Mouse (Mus musculus) left cerebral cortex, postnatal 25 days (tissue): Measurements from ENCODE around the gene Tbc1d10c. TPM values are rescaled to one million over a fixed set of nuclear protein-coding genes. Genes with fewer than 3 reads are reported as not detected.

Experiments used
- DNase-seq, 2 experiments: peaks; one replicate each; pipeline ENCODE4 v3.0.0; 2022; ENCODE audit warnings: low spot score in 2 of 2, mixed read lengths in 1 of 2
- intact Hi-C: fragments of 180-260 bp; cut with DNase I; formaldehyde crosslinking; loops from one replicate; pipeline ENCODE4 v1.15.1; 2025
- total RNA-seq, 2 experiments: library from RNA; stranded (reverse); gene quantifications; 2 replicates each; pipeline ENCODE4 v1.2.3; 2021

The Tbc1d10c gene
- total RNA-seq, result 1 to 10 TPM; 1.3 to 2.0 TPM

GRCm38 (mm10) chr19:4190831-4191334 is at the start of gene Tbc1d10c:
TSS of gene Tbc1d10c (minus strand) at chr19:4191284.
- no peak for DNase-seq
- intact Hi-C loops, result no loop called here

GRCm38 (mm10) chr19:4240247-4240668 is 49.2 kb upstream of the Tbc1d10c start:
- DNase-seq, result no peak
- intact Hi-C loops, result no loop called here

GRCm38 (mm10) chr19:4234548-4234947 is 43.5 kb upstream of the Tbc1d10c start:
- no peak for DNase-seq
- intact Hi-C loops, result loop anchor here (5.0 kb wide), 1 partner anchor 287 kb away; no protein-coding TSS in a partner anchor

GRCm38 (mm10) chr19:4232651-4233050 is 41.6 kb upstream of the Tbc1d10c start:
- DNase-seq, result no peak
- intact Hi-C loops, result loop anchor here (5.0 kb wide), 1 partner anchor 285 kb away; no protein-coding TSS in a partner anchor

GRCm38 (mm10) chr19:4232186-4232572 is 41.1 kb upstream of the Tbc1d10c start:
- DNase-seq, result no peak
- intact Hi-C loops, result loop anchor here (5.0 kb wide), 1 partner anchor 285 kb away; no protein-coding TSS in a partner anchor

- intact Hi-C loops, result loop anchor here (5.0 kb wide), 1 partner anchor 284 kb away; no protein-coding TSS in a partner anchor
- peak; percentile 95 to 99 for DNase-seq
Observed at GRCm38 (mm10) chr19:4231253-4232185, 40.4 kb upstream of the Tbc1d10c start, which contains the start of gene Pold4. TSS of gene Pold4 (plus strand) at chr19:4231899.

GRCm38 (mm10) chr19:4230415-4230814 is 39.3 kb upstream of the Tbc1d10c start:
- peak in 1 of 2 experiments; percentile 15 for DNase-seq
- intact Hi-C loops, result loop anchor here (5.0 kb wide), 1 partner anchor 283 kb away; no protein-coding TSS in a partner anchor

- DNase-seq, result no peak
- intact Hi-C loops, result loop anchor here (5.0 kb wide), 4 partner anchors 102 to 282 kb away; partner anchors contain the start of genes Aip, Cdk2ap2 and Pitpnm1
Observed at GRCm38 (mm10) chr19:4229451-4230076, 38.5 kb upstream of the Tbc1d10c start.

GRCm38 (mm10) chr19:4228891-4229290 is 37.8 kb upstream of the Tbc1d10c start:
- intact Hi-C loops, result loop anchor here (1.0 to 5.0 kb wide), 5 partner anchors 22 to 212 kb away; partner anchors contain the start of genes Aip, Cdk2ap2 and Pitpnm1

GRCm38 (mm10) chr19:4227894-4228678 is 37.0 kb upstream of the Tbc1d10c start:
- intact Hi-C loops, result loop anchor here (1.0 to 5.0 kb wide), 5 partner anchors 21 to 211 kb away; partner anchors contain the start of genes Aip, Cdk2ap2 and Pitpnm1

More at GRCm38 (mm10) chr19:4228891-4229290, 37.8 kb upstream of the Tbc1d10c start:
- DNase-seq, result no peak

GRCm38 (mm10) chr19:4227446-4227845 is 36.4 kb upstream of the Tbc1d10c start:
- no peak for DNase-seq
- intact Hi-C loops, result loop anchor here (5.0 kb wide), 3 partner anchors 100 to 210 kb away; partner anchors contain the start of genes Aip, Cdk2ap2 and Pitpnm1

More at GRCm38 (mm10) chr19:4227894-4228678, 37.0 kb upstream of the Tbc1d10c start:
- peak; percentile 70 to 84 for DNase-seq

GRCm38 (mm10) chr19:4226779-4227178 is 35.7 kb upstream of the Tbc1d10c start:
- no peak for DNase-seq
- intact Hi-C loops, result loop anchor here (5.0 kb wide), 3 partner anchors 99 to 209 kb away; partner anchors contain the start of genes Aip, Cdk2ap2 and Pitpnm1

- no peak for DNase-seq
- intact Hi-C loops, result no loop called here
Observed at GRCm38 (mm10) chr19:4222165-4222564, 31.1 kb upstream of the Tbc1d10c start.

- no peak for DNase-seq
- intact Hi-C loops, result no loop called here
Observed at GRCm38 (mm10) chr19:4220957-4221743, 30.1 kb upstream of the Tbc1d10c start.

- intact Hi-C loops, result no loop called here
- no peak for DNase-seq
Observed at GRCm38 (mm10) chr19:4220416-4220815, 29.3 kb upstream of the Tbc1d10c start.

- intact Hi-C loops, result no loop called here
Observed at GRCm38 (mm10) chr19:4219943-4220342, 28.9 kb upstream of the Tbc1d10c start.

GRCm38 (mm10) chr19:4218784-4219183 is 27.7 kb upstream of the Tbc1d10c start:
- no peak for DNase-seq
- intact Hi-C loops, result no loop called here

More at GRCm38 (mm10) chr19:4219943-4220342, 28.9 kb upstream of the Tbc1d10c start:
- DNase-seq, result no peak

- intact Hi-C loops, result no loop called here
- DNase-seq, result no peak
Observed at GRCm38 (mm10) chr19:4218293-4218692, 27.2 kb upstream of the Tbc1d10c start.
